Mouse (Mus musculus): ENCODE data around the gene Ift57.

- TF ChIP-seq POLR2A (IDR thresholded peaks at IDR 0.05; ENCODE audit: insufficient read depth, low read depth, low read length) (no peak), CTCF (IDR thresholded peaks at IDR 0.05) (no peak)
Measured at GRCm38 (mm10) chr16:49736536-49736935, 37.5 kb downstream of the Ift57 start.

Measured in heart, adult 2 months (tissue).